Mouse (Mus musculus) intestine, embryonic 14.5 days (tissue): ENCODE results near the gene AW146154. TPM values are rescaled to one million over a fixed set of nuclear protein-coding genes. Genes with fewer than 3 reads are reported as not detected.
"Not testable (repeated sequence)": the region's sequence is repeated elsewhere in the genome, so short reads cannot be mapped to it uniquely, and the experiment has no call there.

Source experiments
- ATAC-seq: fragments of 200-750 bp; cut with Nextera tagmentation; replicated peaks from 2 replicates; pipeline ENCODE4 v1.8.0; 2017; ENCODE audit warnings: low read depth, moderate number of reproducible peaks, moderate TSS enrichment, moderate library complexity; ENCODE audit not compliant: low FRiP score, low TSS enrichment
- DNase-seq: peaks from one replicate; pipeline ENCODE4 v3.0.0-alpha.2; 2018; ENCODE audit warnings: low spot score
- H3K27ac ChIP-seq: fragments of 300-500 bp; sonication (generic); 2 replicates; pipeline ENCODE4 v1.5.1; 2014; ENCODE audit warnings: low read depth, mild to moderate bottlenecking, control low read depth
- H3K27me3 ChIP-seq: fragments of 300-500 bp; sonication (generic); replicated peaks from 2 replicates; pipeline ENCODE4 v1.6.1; 2014; ENCODE audit warnings: low read length, control low read depth; ENCODE audit not compliant: control insufficient read depth, insufficient read depth
- H3K36me3 ChIP-seq: fragments of 300-500 bp; sonication (generic); 2 replicates; pipeline ENCODE4 v1.6.1; 2014; ENCODE audit warnings: low read length, control low read depth; ENCODE audit not compliant: control insufficient read depth, insufficient read depth
- H3K4me1 ChIP-seq: fragments of 300-500 bp; sonication (generic); replicated peaks from 2 replicates; pipeline ENCODE4 v1.6.1; 2014; ENCODE audit warnings: low read length, control low read depth, mixed read lengths; ENCODE audit not compliant: control insufficient read depth, insufficient read depth
- H3K4me2 ChIP-seq: fragments of 300-500 bp; sonication (generic); 2 replicates; pipeline ENCODE4 v1.6.1; 2014; ENCODE audit warnings: low read length
- H3K4me3 ChIP-seq: fragments of 300-500 bp; sonication (generic); 2 replicates; pipeline ENCODE4 v1.5.1; 2014; ENCODE audit warnings: low read depth, low read length, control low read depth, mixed read lengths
- H3K9ac ChIP-seq: fragments of 300-500 bp; sonication (generic); 2 replicates; pipeline ENCODE4 v1.6.1; 2014; ENCODE audit warnings: mild to moderate bottlenecking, low read length
- H3K9me3 ChIP-seq: fragments of 300-500 bp; sonication (generic); 2 replicates; pipeline ENCODE4 v1.6.1; 2016; ENCODE audit warnings: low read length, control low read depth; ENCODE audit not compliant: control insufficient read depth
- WGBS: fragments of 180-500 bp; shearing (Covaris S2); extraction: QIAGEN DNeasy Blood & Tissue Kit; methylation state at CpG from one replicate; pipeline ENCODE4 v1.1.7; 2014; 5-methylcytosine and 5-hydroxymethylcytosine counted together
- polyA plus RNA-seq: library from polyadenylated mRNA; unstranded; fragments of >200 nt; fragmentation: Nextera tagmentation; extraction: Ambion mirVana; gene quantifications from 2 replicates; pipeline ENCODE4 v1.2.1, GENCODE M21; 2014

Gene AW146154
- 10.1 and 10.9 TPM in 2 replicates for polyA plus RNA-seq

GRCm38 (mm10) chr7:41499389-41500049 is at the start of gene AW146154, which contains the start of gene Gm20449:
Gene AW146154, minus strand, starts transcription at chr7:41499890.
Gene Gm20449, minus strand, starts transcription at chr7:41499417.
- DNase-seq (peak; percentile 88), ATAC-seq (peak; percentile 97)
- Histone ChIP-seq H3K27ac (peak within 1 kb of the TSS; percentile 51), H3K27me3 (no peaks in the 10 kb centered on the region), H3K36me3 (no peaks in the 10 kb centered on the region), H3K4me1 (no peaks in the 10 kb centered on the region), H3K4me2 (peak within 1 kb of the TSS; percentile 64), H3K4me3 (peak within 1 kb of the TSS; percentile 64), H3K9ac (peak within 1 kb of the TSS; percentile 39), H3K9me3 (no peaks in the 10 kb centered on the region)
- under 1% methylated on average over 18 of the region's 18 CpGs for WGBS

GRCm38 (mm10) chr7:41512672-41513071 is 13.0 kb upstream of the AW146154 start:
- Histone ChIP-seq H3K27ac (no peak overlapping the region), H3K36me3 (no peaks in the 10 kb centered on the region), H3K27me3 (no peaks in the 10 kb centered on the region), H3K9me3 (no peaks in the 10 kb centered on the region), H3K4me3 (no peak overlapping the region), H3K9ac (no peak overlapping the region), H3K4me2 (no peak overlapping the region), H3K4me1 (no peaks in the 10 kb centered on the region)
- no peak for ATAC-seq
- WGBS: 90% methylated on average over 3 of the region's 3 CpGs
- no peak for DNase-seq

DNA sequence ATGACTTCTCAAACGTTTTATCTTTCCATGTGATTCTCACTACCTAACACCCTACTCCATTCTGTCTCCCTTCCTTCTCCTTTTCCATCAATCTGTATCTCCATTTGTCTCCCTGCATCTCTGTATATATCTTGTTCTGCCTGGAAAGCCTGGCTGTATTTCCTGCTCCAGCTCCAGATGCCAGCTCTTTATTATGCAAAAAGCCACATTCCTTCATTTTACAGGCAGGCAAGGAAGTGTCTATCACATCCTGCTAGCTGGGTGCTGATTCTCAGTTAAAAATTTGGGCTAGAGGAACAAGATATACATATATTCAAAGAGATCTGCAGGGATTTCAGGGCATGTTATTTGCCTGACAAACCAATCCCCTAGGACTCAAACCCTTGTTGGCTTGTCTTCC is 12.5 kb upstream of the AW146154 start:
- no peaks in the 10 kb centered on the region for H3K4me1 ChIP-seq
- no peak overlapping the region for H3K4me2 ChIP-seq
- no peak overlapping the region for H3K27ac ChIP-seq
- H3K9ac ChIP-seq: no peak overlapping the region
- 11% methylated on average over 1 of the region's 1 CpGs for WGBS
- DNase-seq (no peak), ATAC-seq (no peak)
- no peak overlapping the region for H3K4me3 ChIP-seq
- no peaks in the 10 kb centered on the region for H3K27me3 ChIP-seq
- H3K36me3 ChIP-seq: no peaks in the 10 kb centered on the region
- H3K9me3 ChIP-seq: no peaks in the 10 kb centered on the region

- DNase-seq (no peak), ATAC-seq (no peak)
- H3K9ac ChIP-seq: no peak overlapping the region
- H3K27me3 ChIP-seq: no peaks in the 10 kb centered on the region
- no peak overlapping the region for H3K4me2 ChIP-seq
- H3K27ac ChIP-seq: no peak overlapping the region
- no peaks in the 10 kb centered on the region for H3K4me1 ChIP-seq
- no peak overlapping the region for H3K4me3 ChIP-seq
- 38% methylated on average over 1 of the region's 1 CpGs for WGBS
- H3K9me3 ChIP-seq: no peaks in the 10 kb centered on the region
- H3K36me3 ChIP-seq: no peaks in the 10 kb centered on the region
These were observed 2.7 kb upstream of the AW146154 start for GRCm38 (mm10) chr7:41502402-41502801.

DNA sequence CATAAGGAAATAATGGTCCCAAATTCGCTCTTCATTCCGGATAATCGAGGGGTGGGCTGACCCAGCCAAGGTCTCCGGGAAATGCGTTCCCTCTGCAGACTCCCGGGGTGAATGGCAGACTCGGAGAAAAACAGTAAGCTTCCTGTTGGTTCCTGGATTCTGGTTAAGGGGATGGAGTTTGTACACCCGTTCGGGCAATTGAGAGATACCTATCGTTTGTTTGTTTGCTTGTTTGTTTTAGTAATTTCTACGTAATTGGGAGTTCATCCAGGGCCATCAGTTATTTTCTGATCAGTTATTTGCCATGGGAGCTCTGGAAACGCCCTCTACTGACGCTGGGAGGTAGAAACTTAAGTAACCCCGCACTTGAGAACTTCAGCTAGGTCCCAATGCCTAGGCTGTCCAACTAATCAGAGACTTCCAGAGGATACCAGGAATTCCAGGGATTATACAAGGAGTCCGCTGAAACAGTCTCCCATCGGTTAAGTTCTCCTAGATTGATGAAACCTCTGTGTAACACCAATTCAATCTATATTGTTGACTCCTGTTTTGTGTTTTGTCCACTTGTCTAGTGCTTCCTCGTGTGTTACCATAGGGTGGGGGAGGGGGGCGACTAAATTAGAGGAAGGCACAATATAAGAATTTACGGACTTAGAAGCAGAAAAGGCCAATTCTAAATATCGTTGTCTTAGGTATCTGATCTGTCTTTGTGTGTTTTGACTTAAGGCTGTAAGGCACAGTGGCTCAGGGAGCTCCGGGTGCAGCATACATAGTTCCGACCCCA is 653 bp upstream of the AW146154 start:
- no peaks in the 10 kb centered on the region for H3K36me3 ChIP-seq
- H3K27ac ChIP-seq: no peak overlapping the region
- H3K4me1 ChIP-seq: no peaks in the 10 kb centered on the region
- H3K4me2 ChIP-seq: peak overlapping the region; percentile 64
- WGBS: 18% methylated on average over 22 of the region's 22 CpGs
- H3K9ac ChIP-seq: peak overlapping the region; percentile 39; the same call in 1 of the 2 replicates
- ATAC-seq (peak; percentile 38; the same call in 1 of the 2 replicates), DNase-seq (peak; percentile 62)
- H3K27me3 ChIP-seq: no peaks in the 10 kb centered on the region
- H3K9me3 ChIP-seq: no peaks in the 10 kb centered on the region
- H3K4me3 ChIP-seq: peak overlapping the region; percentile 64

GRCm38 (mm10) chr7:41499018-41499388 is 687 bp downstream of the AW146154 start:
- peak; percentile 68 for ATAC-seq
- not testable (repeated sequence) for DNase-seq, H3K4me1 ChIP-seq, H3K9me3 ChIP-seq, H3K27me3 ChIP-seq, H3K36me3 ChIP-seq
- H3K9ac ChIP-seq: peak overlapping the region; percentile 39
- H3K4me3 ChIP-seq: peak overlapping the region; percentile 64
- WGBS: 1% methylated on average over 6 of the region's 6 CpGs
- H3K27ac ChIP-seq: peak overlapping the region; percentile 51
- peak overlapping the region; percentile 64 for H3K4me2 ChIP-seq

GRCm38 (mm10) chr7:41498464-41498863 is 1.2 kb downstream of the AW146154 start:
- peak overlapping the region; percentile 39 for H3K9ac ChIP-seq
- WGBS: 76% methylated on average over 2 of the region's 4 CpGs
- not testable (repeated sequence) for ATAC-seq

GRCm38 (mm10) chr7:41497871-41498270 is 1.8 kb downstream of the AW146154 start:
- H3K4me1 ChIP-seq: no peaks in the 10 kb centered on the region
- no peak overlapping the region for H3K27ac ChIP-seq
- H3K36me3 ChIP-seq: no peaks in the 10 kb centered on the region
- H3K9ac ChIP-seq: no peak overlapping the region
- WGBS: 93% methylated on average over 2 of the region's 2 CpGs
- H3K4me2 ChIP-seq: no peak overlapping the region
- ATAC-seq: no peak
- H3K9me3 ChIP-seq: no peaks in the 10 kb centered on the region
- H3K4me3 ChIP-seq: no peak overlapping the region
- H3K27me3 ChIP-seq: no peaks in the 10 kb centered on the region
- no peak for DNase-seq

More at GRCm38 (mm10) chr7:41498464-41498863, 1.2 kb downstream of the AW146154 start:
- H3K4me1 ChIP-seq, H3K9me3 ChIP-seq, H3K36me3 ChIP-seq, H3K27ac ChIP-seq, H3K27me3 ChIP-seq, DNase-seq: not testable (repeated sequence)
- Histone ChIP-seq H3K4me3 (peak overlapping the region; percentile 64), H3K4me2 (peak overlapping the region; percentile 64)
